Mouse (Mus musculus): ENCODE measurements at regions not wholly inside any gene's neighbourhood (a gene's known extent, or its start where the extent isn't known, plus 50 kb on each side); places are given as distances from the start of the nearest gene placed in this dataset.
"Not testable (repeated sequence)": the region's sequence is repeated elsewhere in the genome, so short reads cannot be mapped to it uniquely, and the experiment has no call there.

- Histone ChIP-seq H3K4me2 (replicated peaks; ENCODE audit: low read depth, low read length, severe bottlenecking) (no peak overlapping the region), H3K4me3 (replicated peaks; ENCODE audit: low read length) (no peak overlapping the region), H3K27me3 (ENCODE audit: control insufficient read depth, insufficient read depth, low read length) (no peaks in the 10 kb centered on the region), H3K36me3 (ENCODE audit: control insufficient read depth, insufficient read depth, low read length) (no peaks in the 10 kb centered on the region), H3K9ac (ENCODE audit: low read depth, low read length, severe bottlenecking) (no peak overlapping the region), H3K9me3 (ENCODE audit: control insufficient read depth, low read length) (no peaks in the 10 kb centered on the region), H3K27ac (replicated peaks; ENCODE audit: low read depth, low read length) (no peak overlapping the region), H3K4me1 (ENCODE audit: control insufficient read depth, insufficient read depth, low read length) (no peaks in the 10 kb centered on the region)
- no peak for ATAC-seq (ENCODE audit: low FRiP score, low read depth)
- WGBS = 57% methylated on average over 10 of the region's 10 CpGs
- no peak for TF ChIP-seq POLR2A (IDR thresholded peaks at IDR 0.05; ENCODE audit: borderline replicate concordance, extremely low read depth, insufficient read depth, insufficient read length)
- DNase-seq (ENCODE audit: low spot score) = no peak
Observed at GRCm38 (mm10) chr10:9334245-9334845, 340.7 kb downstream of the Samd5 start.

- H3K36me3 ChIP-seq (ENCODE audit: control insufficient read depth, insufficient read depth, low read length) = no peaks in the 10 kb centered on the region
- H3K27me3 ChIP-seq (ENCODE audit: control insufficient read depth, insufficient read depth, low read length) = no peaks in the 10 kb centered on the region
- WGBS = 48% methylated on average over 3 of the region's 3 CpGs
- H3K4me2 ChIP-seq (replicated peaks; ENCODE audit: low read depth, low read length, severe bottlenecking) = no peak overlapping the region
- no peak for TF ChIP-seq POLR2A (IDR thresholded peaks at IDR 0.05; ENCODE audit: borderline replicate concordance, extremely low read depth, insufficient read depth, insufficient read length)
- no peaks in the 10 kb centered on the region; the same call in 1 of the 2 replicates for H3K9me3 ChIP-seq (ENCODE audit: control insufficient read depth, low read length)
- H3K4me3 ChIP-seq (replicated peaks; ENCODE audit: low read length) = no peak overlapping the region
- H3K27ac ChIP-seq (replicated peaks; ENCODE audit: low read depth, low read length) = no peak overlapping the region
- ATAC-seq (ENCODE audit: low FRiP score, low read depth) = no peak
- H3K4me1 ChIP-seq (ENCODE audit: control insufficient read depth, insufficient read depth, low read length) = no peaks in the 10 kb centered on the region
- H3K9ac ChIP-seq (ENCODE audit: low read depth, low read length, severe bottlenecking) = no peak overlapping the region
- no peak for DNase-seq (ENCODE audit: low spot score)
Observed at GRCm38 (mm10) chr10:9331694-9332093, 343.3 kb downstream of the Samd5 start.

GRCm38 (mm10) chr10:9328324-9328723 is 346.7 kb downstream of the Samd5 start:
- Histone ChIP-seq H3K4me3 (replicated peaks; ENCODE audit: low read length) (no peak overlapping the region), H3K4me1 (ENCODE audit: control insufficient read depth, insufficient read depth, low read length) (no peaks in the 10 kb centered on the region), H3K9me3 (ENCODE audit: control insufficient read depth, low read length) (no peaks in the 10 kb centered on the region; the same call in 1 of the 2 replicates), H3K9ac (ENCODE audit: low read depth, low read length, severe bottlenecking) (no peak overlapping the region), H3K36me3 (ENCODE audit: control insufficient read depth, insufficient read depth, low read length) (no peaks in the 10 kb centered on the region), H3K27ac (replicated peaks; ENCODE audit: low read depth, low read length) (no peak overlapping the region), H3K4me2 (replicated peaks; ENCODE audit: low read depth, low read length, severe bottlenecking) (no peak overlapping the region), H3K27me3 (ENCODE audit: control insufficient read depth, insufficient read depth, low read length) (no peaks in the 10 kb centered on the region)
- TF ChIP-seq POLR2A (IDR thresholded peaks at IDR 0.05; ENCODE audit: borderline replicate concordance, extremely low read depth, insufficient read depth, insufficient read length) = no peak
- DNase-seq (ENCODE audit: low spot score) = no peak
- ATAC-seq (ENCODE audit: low FRiP score, low read depth) = no peak
- WGBS = 86% methylated on average over 4 of the region's 4 CpGs

GRCm38 (mm10) chr10:9327881-9328280 is 347.1 kb downstream of the Samd5 start:
- H3K4me3 ChIP-seq (replicated peaks; ENCODE audit: low read length); H3K4me1 ChIP-seq (ENCODE audit: control insufficient read depth, insufficient read depth, low read length); H3K36me3 ChIP-seq (ENCODE audit: control insufficient read depth, insufficient read depth, low read length); H3K9ac ChIP-seq (ENCODE audit: low read depth, low read length, severe bottlenecking); H3K27me3 ChIP-seq (ENCODE audit: control insufficient read depth, insufficient read depth, low read length); ATAC-seq (ENCODE audit: low FRiP score, low read depth); H3K9me3 ChIP-seq (ENCODE audit: control insufficient read depth, low read length); DNase-seq (ENCODE audit: low spot score); H3K4me2 ChIP-seq (replicated peaks; ENCODE audit: low read depth, low read length, severe bottlenecking); H3K27ac ChIP-seq (replicated peaks; ENCODE audit: low read depth, low read length): not testable (repeated sequence)
- 88% methylated on average over 4 of the region's 4 CpGs for WGBS

- H3K4me3 ChIP-seq (replicated peaks; ENCODE audit: low read length) = no peak overlapping the region
- H3K9ac ChIP-seq (ENCODE audit: low read depth, low read length, severe bottlenecking) = no peak overlapping the region
- H3K4me1 ChIP-seq (ENCODE audit: control insufficient read depth, insufficient read depth, low read length) = no peaks in the 10 kb centered on the region
- no peak overlapping the region for H3K4me2 ChIP-seq (replicated peaks; ENCODE audit: low read depth, low read length, severe bottlenecking)
- DNase-seq (ENCODE audit: low spot score) = no peak
- H3K27ac ChIP-seq (replicated peaks; ENCODE audit: low read depth, low read length) = no peak overlapping the region
- no peak for TF ChIP-seq POLR2A (IDR thresholded peaks at IDR 0.05; ENCODE audit: borderline replicate concordance, extremely low read depth, insufficient read depth, insufficient read length)
- H3K27me3 ChIP-seq (ENCODE audit: control insufficient read depth, insufficient read depth, low read length) = no peaks in the 10 kb centered on the region
- no peaks in the 10 kb centered on the region for H3K9me3 ChIP-seq (ENCODE audit: control insufficient read depth, low read length)
- H3K36me3 ChIP-seq (ENCODE audit: control insufficient read depth, insufficient read depth, low read length) = no peaks in the 10 kb centered on the region
- WGBS = 85% methylated on average over 6 of the region's 6 CpGs
- ATAC-seq (ENCODE audit: low FRiP score, low read depth) = no peak
Observed at GRCm38 (mm10) chr10:9312326-9312725, 362.7 kb downstream of the Samd5 start.

GRCm38 (mm10) chr10:9310346-9310745 is 364.7 kb downstream of the Samd5 start:
- 78% methylated on average over 5 of the region's 5 CpGs for WGBS
- Histone ChIP-seq H3K4me1 (ENCODE audit: control insufficient read depth, insufficient read depth, low read length) (no peaks in the 10 kb centered on the region), H3K4me2 (replicated peaks; ENCODE audit: low read depth, low read length, severe bottlenecking) (no peak overlapping the region), H3K27ac (replicated peaks; ENCODE audit: low read depth, low read length) (no peak overlapping the region), H3K27me3 (ENCODE audit: control insufficient read depth, insufficient read depth, low read length) (no peaks in the 10 kb centered on the region), H3K4me3 (replicated peaks; ENCODE audit: low read length) (no peak overlapping the region), H3K9ac (ENCODE audit: low read depth, low read length, severe bottlenecking) (no peak overlapping the region), H3K36me3 (ENCODE audit: control insufficient read depth, insufficient read depth, low read length) (no peaks in the 10 kb centered on the region), H3K9me3 (ENCODE audit: control insufficient read depth, low read length) (no peaks in the 10 kb centered on the region)
- ATAC-seq (ENCODE audit: low FRiP score, low read depth) (no peak), DNase-seq (ENCODE audit: low spot score) (no peak)
- no peak for TF ChIP-seq POLR2A (IDR thresholded peaks at IDR 0.05; ENCODE audit: borderline replicate concordance, extremely low read depth, insufficient read depth, insufficient read length)
